ENCODE assay signal across 7 mouse cellular contexts in the genomic region with DNA sequence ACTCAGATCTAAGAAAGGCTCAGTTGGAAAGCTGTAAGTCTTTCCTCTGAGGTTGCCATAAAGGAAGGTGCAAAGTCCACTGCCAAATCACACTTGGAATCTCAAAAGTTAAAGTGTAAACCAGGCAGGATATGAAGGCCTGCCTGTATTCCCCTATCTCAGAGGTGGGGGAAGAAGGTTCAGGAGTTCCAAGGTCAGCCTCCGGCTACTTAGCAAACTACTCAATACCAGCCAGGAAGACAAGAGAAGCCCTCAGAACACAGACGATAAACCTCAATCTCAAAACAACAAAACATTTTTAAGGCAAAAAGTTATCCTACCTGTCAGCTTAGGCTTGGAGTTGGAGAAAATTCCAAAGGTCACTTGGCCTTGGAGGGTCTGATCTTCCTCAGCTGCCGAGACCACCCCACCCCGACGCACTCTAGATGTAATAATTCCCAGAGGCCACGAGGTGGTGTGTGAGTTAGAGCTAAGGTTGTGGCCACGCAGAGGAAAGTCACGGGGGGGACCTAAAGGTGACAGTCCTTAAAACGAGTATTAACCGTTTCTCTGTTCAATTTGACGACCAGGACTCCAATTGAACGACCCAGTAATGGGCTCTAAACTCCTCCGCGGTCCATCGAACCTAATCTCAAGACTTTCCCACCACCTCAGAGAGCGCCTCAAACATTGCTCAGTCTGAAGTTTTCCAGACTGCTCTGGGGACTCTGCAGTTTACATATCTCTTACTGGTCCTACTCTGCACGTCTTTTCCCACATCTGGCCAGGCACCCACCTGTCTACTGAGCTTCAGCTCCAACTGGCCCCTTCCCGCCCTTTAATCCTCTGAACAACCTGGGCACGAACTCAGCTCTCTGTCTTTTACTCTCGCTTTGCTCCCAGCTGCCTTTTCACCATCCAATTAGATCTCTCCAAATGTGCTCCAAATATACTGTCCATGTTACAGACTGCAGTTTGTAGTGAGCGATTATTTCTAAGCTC. TPM values are rescaled to one million over a fixed set of nuclear protein-coding genes. Genes with fewer than 3 reads are reported as not detected.
A peak's percentile ranks its signal among the peaks of the same experiment; 100 is the strongest.
DNase-seq lines count a peak whose midpoint lies in the region; ATAC-seq and TF ChIP-seq lines count a peak whose summit lies in the region.

No protein-coding gene starts in this region.

- peak overlapping the region; percentile 50; the same call in 1 of the 2 replicates for H3K4me3 ChIP-seq in cortical plate, adult 2 months (ENCODE audit: insufficient read depth, low read length)
- H3K4me3 ChIP-seq in heart, embryonic 13.5 days = peak overlapping the region; percentile 85
- peak overlapping the region; percentile 88 for H3K4me3 ChIP-seq in kidney, embryonic 15.5 days (replicated peaks)
- peak overlapping the region; percentile 86 for H3K4me3 ChIP-seq in lung, postnatal 0 days (ENCODE audit: low read depth, low read length)

- WGBS in heart, embryonic 13.5 days = 11% methylated on average over 21 of the region's 21 CpGs
- 6% methylated on average over 21 of the region's 21 CpGs for WGBS in kidney, embryonic 15.5 days
- WGBS in lung, postnatal 0 days = 6% methylated on average over 21 of the region's 21 CpGs

- TF ChIP-seq CTCF in cortical plate, adult 2 months (IDR thresholded peaks at IDR 0.05; ENCODE audit: extremely low read depth, insufficient read depth, low read length) = peak; percentile 32; the same call in 1 of the 2 replicates
- peak; percentile 76 for TF ChIP-seq CTCF in lung, postnatal 0 days (IDR thresholded peaks at IDR 0.05)

- H3K4me2 ChIP-seq in heart, embryonic 13.5 days = peak overlapping the region; percentile 90
- H3K4me2 ChIP-seq in kidney, embryonic 15.5 days = peak overlapping the region; percentile 71
- peak overlapping the region; percentile 90 for H3K4me2 ChIP-seq in lung, postnatal 0 days (replicated peaks; ENCODE audit: low read depth, low read length)

- H3K36me3 ChIP-seq in heart, embryonic 13.5 days = no peaks in the 10 kb centered on the region
- H3K36me3 ChIP-seq in kidney, embryonic 15.5 days = no peaks in the 10 kb centered on the region; the same call in 1 of the 2 replicates
- H3K36me3 ChIP-seq in lung, postnatal 0 days (ENCODE audit: insufficient read depth, low read length) = no peaks in the 10 kb centered on the region

- H3K27me3 ChIP-seq in heart, embryonic 13.5 days (replicated peaks) = no peaks in the 10 kb centered on the region
- H3K27me3 ChIP-seq in kidney, embryonic 15.5 days = no peaks in the 10 kb centered on the region
- no peaks in the 10 kb centered on the region for H3K27me3 ChIP-seq in lung, postnatal 0 days (replicated peaks; ENCODE audit: insufficient read depth, low read length)

- TF ChIP-seq EP300 in lung, postnatal 0 days (IDR thresholded peaks at IDR 0.05) = no peak

- peak; percentile 28 for DNase-seq in CD4-positive, CD25-positive, alpha-beta regulatory T cell, adult 2 months (ENCODE audit: low read depth, low spot score)
- peak; percentile 30 for DNase-seq in Muller cell, postnatal 12 days (ENCODE audit: inconsistent ontology term)
- DNase-seq in lung, postnatal 0 days (ENCODE audit: low spot score) = peak; percentile 70
- peak; percentile 23 for DNase-seq in ovary, postnatal 36 days (ENCODE audit: low spot score)

- no peak for TF ChIP-seq POLR2A in cortical plate, adult 2 months (IDR thresholded peaks at IDR 0.05; ENCODE audit: extremely low read depth, insufficient read depth, low read length)

- no peaks in the 10 kb centered on the region for H3K9me3 ChIP-seq in heart, embryonic 13.5 days
- no peaks in the 10 kb centered on the region for H3K9me3 ChIP-seq in kidney, embryonic 15.5 days (replicated peaks)
- H3K9me3 ChIP-seq in lung, postnatal 0 days (ENCODE audit: low read length) = no peaks in the 10 kb centered on the region

- peak overlapping the region; percentile 93 for H3K9ac ChIP-seq in heart, embryonic 13.5 days
- 0 out of 2 replicates have a peak overlapping the region, but pooled peaks have one; percentile 5 for H3K9ac ChIP-seq in kidney, embryonic 15.5 days
- H3K9ac ChIP-seq in lung, postnatal 0 days (replicated peaks; ENCODE audit: low read depth) = no peak overlapping the region

- no peak overlapping the region for H3K27ac ChIP-seq in cortical plate, adult 2 months (ENCODE audit: insufficient read depth, low read length)
- no peak overlapping the region for H3K27ac ChIP-seq in heart, embryonic 13.5 days (replicated peaks)
- peak overlapping the region; percentile 91 for H3K27ac ChIP-seq in kidney, embryonic 15.5 days
- H3K27ac ChIP-seq in lung, postnatal 0 days (ENCODE audit: low read length) = 0 out of 2 replicates have a peak overlapping the region, but pooled peaks have one; percentile 33

- no peaks in the 10 kb centered on the region for H3K4me1 ChIP-seq in cortical plate, adult 2 months (ENCODE audit: control insufficient read depth, insufficient read depth, low read length)
- H3K4me1 ChIP-seq in heart, embryonic 13.5 days = peaks cover 14% of the 10 kb centered on the region
- peaks cover 20% of the 10 kb centered on the region for H3K4me1 ChIP-seq in kidney, embryonic 15.5 days
- H3K4me1 ChIP-seq in lung, postnatal 0 days (ENCODE audit: insufficient read depth, low read depth, low read length) = peaks cover 7% of the 10 kb centered on the region

- no peak for ATAC-seq in heart, embryonic 13.5 days (ENCODE audit: extremely low read depth, insufficient number of reproducible peaks, low FRiP score, low TSS enrichment)
- peak; percentile 31 for ATAC-seq in kidney, embryonic 15.5 days (replicated peaks; ENCODE audit: low FRiP score)
- peak; percentile 49 for ATAC-seq in lung, postnatal 0 days

RNA-seq across cellular contexts. Expression of gene Dcbld1, which starts 0.9 kb away (rescaled TPM):
- 5.7 and 5.9 TPM in 2 replicates for polyA plus RNA-seq in cortical plate, adult 2 months (2012; rRNA removed)
- polyA plus RNA-seq in heart, embryonic 13.5 days (2015; fragmentation: Nextera tagmentation; extraction: Ambion mirVana) = 8.0 and 8.5 TPM in 2 replicates
- polyA plus RNA-seq in kidney, embryonic 15.5 days (2015; fragmentation: Nextera tagmentation; extraction: Ambion mirVana) = 28.6 and 30.2 TPM in 2 replicates
- 20.5 and 24.1 TPM in 2 replicates for polyA plus RNA-seq in lung, postnatal 0 days (2015; fragmentation: Nextera tagmentation; extraction: Ambion mirVana)

RNA-seq across cellular contexts. Expression of gene Ros1, which starts 37.4 kb away (rescaled TPM):
- polyA plus RNA-seq in cortical plate, adult 2 months (2012; rRNA removed) = not detected in 2 replicates
- not detected in 2 replicates for polyA plus RNA-seq in heart, embryonic 13.5 days (2015; fragmentation: Nextera tagmentation; extraction: Ambion mirVana)
- polyA plus RNA-seq in kidney, embryonic 15.5 days (2015; fragmentation: Nextera tagmentation; extraction: Ambion mirVana) = 1.9 and 2.0 TPM in 2 replicates
- polyA plus RNA-seq in lung, postnatal 0 days (2015; fragmentation: Nextera tagmentation; extraction: Ambion mirVana) = 1.2 and 1.4 TPM in 2 replicates

Comparison
In these comparisons a context has a peak if more than half of its experiments do, and no peak if none do; other contexts are left out.
1. H3K27ac ChIP-seq: peak in kidney, embryonic 15.5 days (single experiment) and lung, postnatal 0 days (single experiment); none in cortical plate, adult 2 months (single experiment) and heart, embryonic 13.5 days (single experiment).
2. Peak in every context shown above with its lines, with median percentiles within 50 percentile points of each other: DNase-seq, H3K4me3 ChIP-seq and H3K4me2 ChIP-seq.